Mouse (Mus musculus): ENCODE data around the gene 1700003F12Rik. TPM values are rescaled to one million over a fixed set of nuclear protein-coding genes. Genes with fewer than 3 reads are reported as not detected.

1700003F12Rik gene
- total RNA-seq, 1 experiment = 1.7 TPM

DNA sequence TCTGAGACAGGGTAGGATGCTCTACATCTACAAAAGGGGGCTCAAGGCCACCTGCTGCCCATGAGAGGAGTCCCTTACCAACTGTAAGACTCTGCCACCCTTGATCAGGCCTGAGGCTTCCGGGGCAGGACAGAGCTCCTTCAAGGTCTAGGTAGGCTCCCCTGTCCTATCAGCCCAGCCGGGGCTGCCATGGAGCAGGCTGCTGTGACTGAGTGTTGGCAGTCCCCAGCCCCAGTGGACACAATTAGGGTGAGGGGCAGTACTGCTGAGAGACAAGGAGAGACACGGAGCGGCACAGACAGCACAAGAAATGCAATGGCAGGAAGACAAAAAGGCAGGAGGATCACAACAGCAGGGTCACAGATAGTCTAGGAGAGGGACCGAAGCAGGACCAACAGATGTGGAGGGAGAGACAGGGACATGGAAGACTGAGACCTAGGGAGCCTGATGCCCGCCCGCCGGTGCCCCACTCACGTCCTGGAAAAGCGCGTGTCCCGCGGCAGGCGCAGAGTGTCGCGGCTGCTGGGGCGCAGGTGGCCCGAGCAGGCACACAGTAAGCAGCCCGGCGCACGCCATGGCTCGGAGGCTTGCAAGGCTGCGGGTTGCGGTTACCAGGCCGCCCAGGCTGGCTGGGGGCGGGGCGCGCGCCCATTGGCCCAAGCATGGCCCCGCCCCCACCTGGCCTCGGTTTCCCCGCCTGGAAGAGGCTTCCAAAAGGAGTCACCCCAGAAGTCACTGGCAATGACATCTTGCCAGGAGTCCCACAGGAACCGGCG is 11.6 kb downstream of the 1700003F12Rik start, which contains the start of gene Necab3:
Necab3 (minus strand) TSS at position 627 of the 776 bp plus-strand sequence.
- H3K9me3 ChIP-seq (ENCODE audit: control insufficient read depth, insufficient read depth, low read depth, low read length) = no peaks in the 10 kb centered on the region
- no peak within 1 kb of the TSS for H3K27ac ChIP-seq (ENCODE audit: insufficient read depth, low read depth, low read length, poor library complexity, severe bottlenecking)
- TF ChIP-seq ZNF384 (IDR thresholded peaks at IDR 0.05; ENCODE audit: low read depth, low read length) (no peak), ZC3H11A (IDR thresholded peaks at IDR 0.05; ENCODE audit: borderline replicate concordance, low read depth, low read length) (no peak)
- peaks cover 26% of the 10 kb centered on the region for H3K36me3 ChIP-seq (ENCODE audit: control insufficient read depth, insufficient read depth, low read length, poor library complexity, severe bottlenecking)
- peaks cover 3 to 11% of the 10 kb centered on the region in 2 experiments; a peak in 3 of 4 replicates for H3K4me1 ChIP-seq (ENCODE audit: control insufficient read depth in 2 of 2, insufficient read depth in 2 of 2, low read length in 2 of 2, poor library complexity in 1 of 2)
- in situ Hi-C loops (cut with MboI; ENCODE audit: low sequenced_read_pairs in 2 of 2, unreplicated experiment in 2 of 2) = no loop called here
- DNase-seq (ENCODE audit: low read depth, low spot score) = no peak
- peak within 1 kb of the TSS; percentile 66 to 89 for H3K4me3 ChIP-seq (ENCODE audit: insufficient read depth in 1 of 2, low read depth in 1 of 2, low read length in 2 of 2, poor library complexity in 1 of 2, severe bottlenecking in 1 of 2)
- peak within 1 kb of the TSS; percentile 37 for H3K9ac ChIP-seq (ENCODE audit: insufficient read depth, low read depth, low read length, poor library complexity, severe bottlenecking)

DNA sequence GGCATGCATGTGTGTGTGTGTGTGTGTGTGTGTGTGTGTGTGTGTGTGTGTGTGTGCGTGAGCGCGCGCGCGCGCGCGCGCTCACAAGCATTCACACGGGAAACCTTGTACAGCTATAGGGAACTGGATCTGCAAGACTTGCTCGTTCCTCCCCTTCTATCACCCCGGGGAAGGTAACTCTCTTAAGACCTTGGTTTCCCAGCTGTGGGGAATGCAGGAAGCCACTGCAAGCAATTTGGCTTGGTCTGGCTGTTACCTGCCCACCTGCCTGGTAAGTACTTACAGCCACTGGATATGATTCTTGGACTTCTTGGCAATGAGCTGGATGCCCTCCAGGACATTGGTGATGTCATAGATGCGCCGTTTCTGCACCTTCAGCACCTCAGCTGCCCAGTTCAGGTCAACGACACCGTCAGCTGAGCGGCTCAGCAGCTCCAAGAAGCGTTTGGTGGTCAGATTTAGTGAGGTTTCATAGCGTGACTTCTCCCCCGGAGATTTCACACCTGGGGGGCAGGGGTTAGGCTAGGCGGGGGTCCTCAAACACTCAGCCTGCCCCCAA is 16.8 kb downstream of the 1700003F12Rik start:
- no peak overlapping the region for H3K9ac ChIP-seq (ENCODE audit: insufficient read depth, low read depth, low read length, poor library complexity, severe bottlenecking)
- in situ Hi-C loops (cut with MboI; ENCODE audit: low sequenced_read_pairs in 2 of 2, unreplicated experiment in 2 of 2) = no loop called here
- DNase-seq (ENCODE audit: low read depth, low spot score) = no peak
- H3K9me3 ChIP-seq (ENCODE audit: control insufficient read depth, insufficient read depth, low read depth, low read length) = no peaks in the 10 kb centered on the region
- TF ChIP-seq ZC3H11A (IDR thresholded peaks at IDR 0.05; ENCODE audit: borderline replicate concordance, low read depth, low read length) (no peak), CHD2 (IDR thresholded peaks at IDR 0.05; ENCODE audit: low read depth, low read length) (no peak), ZNF384 (IDR thresholded peaks at IDR 0.05; ENCODE audit: low read depth, low read length) (no peak), MAFK (IDR thresholded peaks at IDR 0.05; ENCODE audit: insufficient read depth, low read depth, low read length) (no peak), HCFC1 (IDR thresholded peaks at IDR 0.05; ENCODE audit: borderline replicate concordance, insufficient read depth, low read length) (no peak)
- H3K4me3 ChIP-seq (ENCODE audit: insufficient read depth in 1 of 2, low read depth in 1 of 2, low read length in 2 of 2, poor library complexity in 1 of 2, severe bottlenecking in 1 of 2) = no peak overlapping the region
- H3K4me1 ChIP-seq (ENCODE audit: control insufficient read depth in 2 of 2, insufficient read depth in 2 of 2, low read length in 2 of 2, poor library complexity in 1 of 2) = peaks cover 6 to 19% of the 10 kb centered on the region in 2 experiments; a peak in 3 of 4 replicates
- peaks cover 21% of the 10 kb centered on the region for H3K36me3 ChIP-seq (ENCODE audit: control insufficient read depth, insufficient read depth, low read length, poor library complexity, severe bottlenecking)
- H3K27ac ChIP-seq (ENCODE audit: insufficient read depth, low read depth, low read length, poor library complexity, severe bottlenecking) = no peak overlapping the region

DNA sequence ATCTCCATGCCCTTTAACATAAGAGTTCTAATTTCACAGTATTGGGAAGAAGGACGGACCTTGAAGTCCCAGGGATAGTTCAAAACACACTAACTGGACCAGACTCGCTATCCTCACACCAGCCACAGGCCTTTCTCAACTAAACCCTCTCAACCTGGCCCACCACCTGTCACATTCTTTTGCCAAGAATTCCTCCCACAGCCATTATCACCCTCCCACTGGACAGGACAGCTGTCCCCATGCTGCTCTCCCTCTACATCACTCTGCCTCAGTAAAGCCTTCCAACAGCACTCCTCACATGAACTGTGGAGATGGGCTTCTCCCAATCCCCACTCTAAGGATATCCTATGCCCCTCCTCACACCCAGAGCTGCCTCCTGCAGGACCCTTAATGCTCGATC is 18.7 kb downstream of the 1700003F12Rik start:
- H3K27ac ChIP-seq (ENCODE audit: insufficient read depth, low read depth, low read length, poor library complexity, severe bottlenecking) = no peak overlapping the region
- TF ChIP-seq ZC3H11A (IDR thresholded peaks at IDR 0.05; ENCODE audit: borderline replicate concordance, low read depth, low read length) = no peak
- in situ Hi-C loops (cut with MboI; ENCODE audit: low sequenced_read_pairs in 2 of 2, unreplicated experiment in 2 of 2) = no loop called here
- peaks cover 4 to 20% of the 10 kb centered on the region in 2 experiments; a peak in 3 of 4 replicates for H3K4me1 ChIP-seq (ENCODE audit: control insufficient read depth in 2 of 2, insufficient read depth in 2 of 2, low read length in 2 of 2, poor library complexity in 1 of 2)
- DNase-seq (ENCODE audit: low read depth, low spot score) = no peak
- H3K9ac ChIP-seq (ENCODE audit: insufficient read depth, low read depth, low read length, poor library complexity, severe bottlenecking) = no peak overlapping the region
- no peak overlapping the region for H3K4me3 ChIP-seq (ENCODE audit: insufficient read depth in 1 of 2, low read depth in 1 of 2, low read length in 2 of 2, poor library complexity in 1 of 2, severe bottlenecking in 1 of 2)
- peaks cover 15% of the 10 kb centered on the region for H3K36me3 ChIP-seq (ENCODE audit: control insufficient read depth, insufficient read depth, low read length, poor library complexity, severe bottlenecking)
- no peaks in the 10 kb centered on the region for H3K9me3 ChIP-seq (ENCODE audit: control insufficient read depth, insufficient read depth, low read depth, low read length)

- TF ChIP-seq HCFC1 (IDR thresholded peaks at IDR 0.05; ENCODE audit: borderline replicate concordance, insufficient read depth, low read length) (no peak), CHD2 (IDR thresholded peaks at IDR 0.05; ENCODE audit: low read depth, low read length) (no peak), ZNF384 (IDR thresholded peaks at IDR 0.05; ENCODE audit: low read depth, low read length) (no peak), ZC3H11A (IDR thresholded peaks at IDR 0.05; ENCODE audit: borderline replicate concordance, low read depth, low read length) (no peak), MAFK (IDR thresholded peaks at IDR 0.05; ENCODE audit: insufficient read depth, low read depth, low read length) (no peak)
- Histone ChIP-seq H3K36me3 (ENCODE audit: control insufficient read depth, insufficient read depth, low read length, poor library complexity, severe bottlenecking) (peaks cover 7% of the 10 kb centered on the region; the same call in 1 of the 2 replicates), H3K9ac (ENCODE audit: insufficient read depth, low read depth, low read length, poor library complexity, severe bottlenecking) (no peak overlapping the region), H3K27ac (ENCODE audit: insufficient read depth, low read depth, low read length, poor library complexity, severe bottlenecking) (no peak overlapping the region), H3K4me1 (ENCODE audit: control insufficient read depth in 2 of 2, insufficient read depth in 2 of 2, low read length in 2 of 2, poor library complexity in 1 of 2) (peaks cover 9 to 27% of the 10 kb centered on the region in 2 experiments), H3K4me3 (ENCODE audit: insufficient read depth in 1 of 2, low read depth in 1 of 2, low read length in 2 of 2, poor library complexity in 1 of 2, severe bottlenecking in 1 of 2) (no peak overlapping the region), H3K9me3 (ENCODE audit: control insufficient read depth, insufficient read depth, low read depth, low read length) (no peaks in the 10 kb centered on the region)
- in situ Hi-C loops (cut with MboI; ENCODE audit: low sequenced_read_pairs in 2 of 2, unreplicated experiment in 2 of 2) = no loop called here
- no peak for DNase-seq (ENCODE audit: low read depth, low spot score)
Measured at GRCm38 (mm10) chr2:154566641-154567040, 19.8 kb downstream of the 1700003F12Rik start.
